Mouse (Mus musculus) urinary bladder, postnatal 25 days (tissue): ENCODE results near the gene Cdk17.

Source experiments
- DNase-seq: peaks from one replicate; pipeline ENCODE4 v3.0.0; 2022; ENCODE audit warnings: low spot score

Cdk17 gene

GRCm38 (mm10) chr10:93288336-93288735 is 127.7 kb downstream of the Cdk17 start:
- DNase-seq = no peak

GRCm38 (mm10) chr10:93289404-93289803 is 128.7 kb downstream of the Cdk17 start:
- no peak for DNase-seq

- peak; percentile 48 for DNase-seq
Measured at GRCm38 (mm10) chr10:93291352-93291751, 130.7 kb downstream of the Cdk17 start.

DNA sequence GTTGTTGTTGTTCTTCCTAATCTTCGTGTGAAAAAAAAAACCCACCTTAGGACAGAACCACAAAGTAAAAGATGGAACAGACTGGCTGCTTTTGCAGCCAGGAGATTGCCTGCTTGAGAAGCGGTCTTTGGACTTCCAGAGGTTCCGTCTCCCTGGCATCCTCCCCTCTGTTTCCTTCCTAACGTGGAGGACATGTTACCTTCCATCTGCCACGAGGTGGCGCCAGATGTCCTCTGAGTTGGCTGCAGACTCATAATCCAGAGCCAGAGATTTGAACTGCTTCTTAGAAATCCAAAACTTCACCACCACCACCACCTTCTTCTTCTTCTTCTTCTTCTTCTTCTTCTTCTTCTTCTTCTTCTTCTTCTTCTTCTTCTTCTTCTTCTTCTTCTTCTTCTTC is 131.2 kb downstream of the Cdk17 start:
- DNase-seq = peak; percentile 82

GRCm38 (mm10) chr10:93293621-93294020 is 132.9 kb downstream of the Cdk17 start:
- DNase-seq = no peak

GRCm38 (mm10) chr10:93294547-93295219 is 134.0 kb downstream of the Cdk17 start:
- DNase-seq = no peak

DNA sequence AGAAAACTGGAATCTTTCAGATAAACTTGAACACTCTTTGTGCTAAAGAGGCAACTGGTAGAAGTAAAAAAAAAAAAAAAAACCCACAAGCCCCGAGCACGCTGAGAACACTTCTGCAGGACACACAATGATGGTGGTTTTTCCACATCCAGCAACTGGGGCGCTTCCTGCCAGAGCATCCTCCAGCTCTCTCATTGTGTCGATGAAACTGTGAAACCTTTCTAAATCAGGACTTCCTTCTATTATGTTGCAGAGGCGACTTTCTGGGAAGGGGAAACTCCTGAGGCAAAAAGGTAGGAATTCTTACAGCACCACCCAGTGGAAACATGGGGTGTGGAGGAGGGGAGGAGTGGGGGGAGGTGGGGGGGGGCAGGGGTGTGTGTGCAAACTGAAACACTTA is 137.1 kb downstream of the Cdk17 start:
- no peak for DNase-seq

- DNase-seq = no peak
Measured at GRCm38 (mm10) chr10:93298208-93298607, 137.5 kb downstream of the Cdk17 start.

DNA sequence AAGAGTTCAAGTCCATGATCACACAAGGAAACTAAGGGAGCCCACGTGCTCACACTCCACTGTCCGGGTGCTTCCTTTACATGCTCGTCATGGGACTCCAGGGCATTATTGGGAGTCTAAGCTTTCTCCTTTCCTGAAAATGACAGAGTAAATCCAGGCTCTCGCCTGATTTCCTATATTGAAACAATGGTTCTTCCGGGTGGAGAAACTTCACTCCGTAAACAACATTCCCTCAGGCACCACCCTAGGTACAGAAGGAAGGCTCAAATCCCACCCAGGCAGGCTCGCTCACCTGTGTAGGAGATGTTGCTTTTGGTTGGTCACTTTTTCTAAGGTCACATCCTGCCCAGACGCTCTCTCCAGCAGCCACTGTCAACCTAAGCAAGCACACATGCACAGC is 141.2 kb downstream of the Cdk17 start:
- no peak for DNase-seq

- DNase-seq = no peak
Measured at GRCm38 (mm10) chr10:93303231-93303630, 142.6 kb downstream of the Cdk17 start.

GRCm38 (mm10) chr10:93305946-93306345 is 145.3 kb downstream of the Cdk17 start:
- no peak for DNase-seq

- DNase-seq = no peak
Measured at GRCm38 (mm10) chr10:93306367-93306766, 145.7 kb downstream of the Cdk17 start.

- DNase-seq = peak; percentile 39
Measured at GRCm38 (mm10) chr10:93309131-93309933, 148.7 kb downstream of the Cdk17 start.

GRCm38 (mm10) chr10:93309934-93310621 is 149.4 kb downstream of the Cdk17 start:
- DNase-seq = peak; percentile 35

DNA sequence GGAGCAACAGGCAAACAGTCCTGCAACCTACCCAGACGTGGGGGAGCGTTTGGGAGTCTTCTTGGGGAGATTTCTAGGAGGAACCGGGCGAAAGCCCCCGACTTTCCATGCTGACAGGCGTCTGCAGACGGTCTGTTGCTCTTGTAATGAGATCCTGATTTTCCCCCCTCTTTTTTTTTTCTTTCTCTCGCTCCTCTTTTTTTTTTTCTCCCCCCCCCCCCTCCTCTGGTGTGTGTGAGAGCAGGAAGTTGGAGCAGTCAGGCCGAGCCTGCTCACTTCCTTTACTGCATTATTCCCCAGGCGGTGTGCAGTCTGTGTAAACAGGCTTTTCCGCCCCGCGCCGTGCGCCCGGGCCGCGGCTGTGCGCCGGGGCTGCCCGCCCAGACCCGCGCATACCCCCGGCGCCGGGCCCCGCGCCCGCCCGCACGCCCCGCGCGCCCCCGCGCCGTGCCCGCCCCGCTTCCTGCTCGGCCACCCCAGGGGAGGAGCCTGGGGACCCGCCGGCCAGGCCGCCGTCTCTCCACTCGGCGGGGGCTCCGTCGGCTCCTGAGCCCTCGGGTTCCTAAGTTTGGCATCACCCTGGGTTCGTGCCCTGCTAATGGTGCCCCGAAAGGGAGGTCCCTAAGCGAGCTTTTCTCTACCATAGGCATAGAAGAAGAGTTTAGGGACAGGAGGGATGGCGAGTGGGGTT is 150.2 kb downstream of the Cdk17 start, which contains the start of gene Elk3:
Elk3 (minus strand) TSS at position 415 of the 691 bp plus-strand sequence.
- DNase-seq = peak; percentile 48

DNA sequence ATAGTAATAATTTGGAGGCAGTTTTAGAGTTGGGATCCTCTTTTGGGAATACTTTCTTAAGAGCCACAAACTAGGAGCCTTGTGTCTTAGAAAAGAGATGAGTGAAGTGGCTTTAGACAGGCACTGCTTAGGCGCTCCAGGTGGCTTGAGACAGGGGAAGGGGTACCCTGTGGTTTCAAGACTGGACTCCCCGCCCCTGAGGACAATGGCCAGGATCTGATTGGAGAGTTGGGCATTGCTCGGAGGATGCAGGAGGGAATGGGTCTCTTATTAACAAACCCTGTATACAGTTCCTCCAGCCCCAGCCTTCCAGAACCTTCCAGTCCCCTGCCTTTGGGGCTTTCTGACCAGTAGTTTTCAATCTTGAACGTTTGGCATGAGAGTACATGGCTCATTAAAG is 150.9 kb downstream of the Cdk17 start:
- no peak for DNase-seq
